Mouse (Mus musculus) ES-E14 (cell line): ENCODE measurements at regions not wholly inside any gene's neighbourhood (a gene's known extent, or its start where the extent isn't known, plus 50 kb on each side); places are given as distances from the start of the nearest gene placed in this dataset.

Experiments
- CHD2 ChIP-seq: IDR thresholded peaks from 2 replicates; pipeline ENCODE4 v1.6.1; 2014; ENCODE audit warnings: mild to moderate bottlenecking, low read depth, low read length, inconsistent platforms
- HCFC1 ChIP-seq: IDR thresholded peaks from 2 replicates; pipeline ENCODE4 v1.6.1; 2012; ENCODE audit warnings: low read length, inconsistent platforms, borderline replicate concordance; ENCODE audit not compliant: insufficient read depth
- MAFK ChIP-seq: IDR thresholded peaks from 2 replicates; pipeline ENCODE4 v1.6.1; 2014; ENCODE audit warnings: mild to moderate bottlenecking, low read depth, low read length, inconsistent platforms; ENCODE audit not compliant: insufficient read depth

GRCm38 (mm10) chr2:78983944-78984498, 116.1 kb downstream of the Ube2e3 start:
- TF ChIP-seq CHD2 (no peak), HCFC1 (no peak), MAFK (no peak)
